Mouse (Mus musculus) heart, adult 2 months (tissue): ENCODE measurements around the gene Rad21l.

Source experiments
- CTCF ChIP-seq: fragments of 200-600 bp; IDR thresholded peaks from 2 replicates; pipeline ENCODE4 v1.8.1; 2022; ENCODE audit warnings: antibody characterized with exemption, mild to moderate bottlenecking, moderate library complexity
- POLR2A ChIP-seq: fragments of 200-500 bp; IDR thresholded peaks from 2 replicates; pipeline ENCODE4 v1.6.1; 2011; ENCODE audit warnings: mild to moderate bottlenecking, low read depth, low read length, control low read depth; ENCODE audit not compliant: insufficient read depth

GRCm38 (mm10) chr2:151634903-151635302 is 33.4 kb downstream of the Rad21l start:
- TF ChIP-seq CTCF = no peak
- no peak for TF ChIP-seq POLR2A
